Mouse (Mus musculus) liver, postnatal 0 days (tissue): Measurements from ENCODE around the gene Nrip1.

Experiments
- CTCF ChIP-seq: sonication (generic); IDR thresholded peaks from 2 replicates; pipeline ENCODE4 v1.5.1; 2016; ENCODE audit warnings: antibody characterized with exemption, low read depth
- EP300 ChIP-seq: IDR thresholded peaks from 2 replicates; pipeline ENCODE4 v1.6.1; 2016; ENCODE audit warnings: antibody characterized with exemption, low read depth, mild to moderate bottlenecking

DNA sequence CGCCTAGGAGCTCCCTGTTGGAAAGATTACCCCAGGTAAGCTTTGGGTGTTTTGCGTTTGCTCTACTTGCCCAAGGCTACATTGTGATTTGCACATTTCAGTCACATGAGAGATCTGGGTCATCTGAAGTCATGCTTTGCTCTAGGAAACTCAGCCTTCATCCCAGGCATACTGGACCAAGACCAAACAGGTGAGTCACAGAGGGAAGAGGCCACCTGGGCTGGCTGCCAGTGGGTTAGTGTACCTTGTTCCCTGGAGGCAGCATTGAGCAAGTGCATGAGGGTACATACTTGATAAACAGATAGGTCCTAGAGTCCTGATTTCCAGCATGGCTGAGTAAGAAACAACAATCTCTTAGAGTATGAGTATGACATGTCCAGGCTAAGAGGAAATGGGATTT is 130.8 kb downstream of the Nrip1 start:
- TF ChIP-seq CTCF = 0 out of 2 replicates have a peak, but pooled peaks have one; percentile 23
- peak; percentile 69 for TF ChIP-seq EP300
